Mouse (Mus musculus) stomach, postnatal 0 days (tissue): ENCODE results near the gene Prcd.

ENCODE experiments used
- CTCF ChIP-seq: IDR thresholded peaks from 2 replicates; pipeline ENCODE4 v1.5.1; 2016; ENCODE audit warnings: antibody characterized with exemption, low read depth, mild to moderate bottlenecking, moderate library complexity
- EP300 ChIP-seq: optimal IDR thresholded peaks from 2 replicates; pipeline ENCODE3; 2016; ENCODE audit warnings: antibody characterized with exemption

GRCm38 (mm10) chr11:116667930-116668329 is 14.6 kb downstream of the Prcd start:
- TF ChIP-seq CTCF, result no peak
- TF ChIP-seq EP300, result no peak
